Mouse (Mus musculus): ENCODE measurements around the gene Glt8d2. TPM values are rescaled to one million over a fixed set of nuclear protein-coding genes. Genes with fewer than 3 reads are reported as not detected.

Glt8d2 gene
- total RNA-seq (2017), result 0.93 TPM in 1 of 2 replicates, not detected in the other

DNA sequence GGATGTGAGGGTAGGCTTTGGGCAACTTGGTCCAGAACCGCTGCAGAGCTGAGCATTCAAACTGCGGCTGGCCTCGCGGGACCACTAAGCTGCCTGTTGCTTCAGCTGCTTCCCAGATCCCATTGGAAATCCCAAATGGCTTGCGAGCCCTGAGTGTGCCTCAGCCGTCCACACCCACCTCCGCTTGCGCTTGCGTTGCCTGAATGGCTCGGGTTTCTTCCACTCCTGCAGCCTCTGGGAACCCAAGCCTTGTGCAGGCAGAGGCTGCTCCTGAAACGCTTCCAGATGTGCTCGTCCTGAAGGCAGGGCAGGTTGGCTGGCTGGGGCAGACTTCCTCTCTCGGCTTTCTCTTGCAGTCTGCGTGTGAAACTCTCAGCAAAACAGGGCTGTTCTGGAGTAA is at the start of gene Glt8d2:
Gene Glt8d2, minus strand, starts transcription at position 157 of the 400 bp plus-strand sequence.
- no peak for ATAC-seq (ENCODE audit: extremely low read depth, insufficient number of reproducible peaks, low FRiP score, poor library complexity, severe bottlenecking)

- ATAC-seq (ENCODE audit: extremely low read depth, insufficient number of reproducible peaks, low FRiP score, poor library complexity, severe bottlenecking), result peak; percentile 28; the same call in 1 of the 2 replicates
Observed at GRCm38 (mm10) chr10:82699296-82699941, 9.0 kb upstream of the Glt8d2 start.

DNA sequence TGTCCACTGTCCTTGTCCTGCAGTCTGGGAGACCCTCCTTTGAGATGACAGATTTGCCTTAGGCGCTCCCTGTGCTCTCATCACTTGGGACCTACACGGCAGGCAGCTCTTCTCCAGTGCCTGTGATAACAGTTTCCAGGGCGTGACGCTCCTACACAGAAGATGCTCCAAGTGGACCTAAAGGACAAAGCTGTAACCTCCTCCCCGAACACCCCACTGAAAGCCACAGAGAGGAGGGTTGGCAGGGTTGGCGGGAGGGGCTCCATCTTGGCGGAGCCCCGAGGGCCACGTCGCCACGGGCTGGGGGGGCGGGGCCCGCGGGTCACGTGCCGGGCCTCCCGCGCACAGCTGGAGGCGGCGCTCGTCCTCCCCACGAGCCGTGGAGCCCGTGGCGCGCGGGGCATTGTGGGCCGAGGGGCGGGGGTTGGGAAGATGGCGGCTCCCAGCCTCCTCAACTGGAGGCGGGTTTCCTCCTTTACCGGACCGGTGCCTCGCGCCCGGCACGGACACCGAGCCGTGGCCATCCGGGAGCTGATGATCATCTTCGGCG is 8.3 kb upstream of the Glt8d2 start:
- ATAC-seq (ENCODE audit: extremely low read depth, insufficient number of reproducible peaks, low FRiP score, poor library complexity, severe bottlenecking), result peak; percentile 73

DNA sequence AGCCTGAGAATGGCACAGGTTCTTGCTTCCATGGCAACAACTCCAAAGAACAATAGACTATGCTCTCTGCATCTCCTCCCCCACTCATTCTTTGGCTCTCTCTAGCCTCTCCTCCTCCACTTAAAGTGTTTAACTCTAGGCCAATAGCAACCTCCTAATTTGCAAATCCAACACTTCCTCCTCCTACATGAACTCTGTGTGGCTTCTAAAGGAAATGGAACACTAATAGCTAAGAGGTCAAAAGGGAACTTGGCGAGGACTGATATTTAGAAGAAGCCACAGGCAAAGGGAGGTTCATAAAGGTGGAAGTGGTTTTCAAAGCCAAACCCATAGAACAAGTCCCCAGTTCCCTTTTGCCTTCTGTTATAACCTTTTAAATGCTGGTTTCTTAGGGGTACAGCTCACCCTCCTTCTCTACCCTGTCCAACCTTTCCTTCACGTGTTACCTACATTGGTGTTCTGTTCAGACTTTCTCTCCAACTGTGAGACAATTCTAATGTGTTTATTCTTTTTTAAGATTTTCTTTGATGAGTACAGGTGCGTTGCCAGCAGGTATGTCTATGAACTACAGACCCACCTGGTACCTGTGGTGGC is 7.0 kb upstream of the Glt8d2 start:
- ATAC-seq (ENCODE audit: extremely low read depth, insufficient number of reproducible peaks, low FRiP score, poor library complexity, severe bottlenecking), result peak; percentile 83

GRCm38 (mm10) chr10:82696453-82697079 is 6.1 kb upstream of the Glt8d2 start:
- no peak for ATAC-seq (ENCODE audit: extremely low read depth, insufficient number of reproducible peaks, low FRiP score, poor library complexity, severe bottlenecking)

- ATAC-seq (ENCODE audit: extremely low read depth, insufficient number of reproducible peaks, low FRiP score, poor library complexity, severe bottlenecking), result no peak
Observed at GRCm38 (mm10) chr10:82695956-82696355, 5.5 kb upstream of the Glt8d2 start, which contains the start of gene Hcfc2. TSS of gene Hcfc2 (plus strand) at chr10:82696160.

DNA sequence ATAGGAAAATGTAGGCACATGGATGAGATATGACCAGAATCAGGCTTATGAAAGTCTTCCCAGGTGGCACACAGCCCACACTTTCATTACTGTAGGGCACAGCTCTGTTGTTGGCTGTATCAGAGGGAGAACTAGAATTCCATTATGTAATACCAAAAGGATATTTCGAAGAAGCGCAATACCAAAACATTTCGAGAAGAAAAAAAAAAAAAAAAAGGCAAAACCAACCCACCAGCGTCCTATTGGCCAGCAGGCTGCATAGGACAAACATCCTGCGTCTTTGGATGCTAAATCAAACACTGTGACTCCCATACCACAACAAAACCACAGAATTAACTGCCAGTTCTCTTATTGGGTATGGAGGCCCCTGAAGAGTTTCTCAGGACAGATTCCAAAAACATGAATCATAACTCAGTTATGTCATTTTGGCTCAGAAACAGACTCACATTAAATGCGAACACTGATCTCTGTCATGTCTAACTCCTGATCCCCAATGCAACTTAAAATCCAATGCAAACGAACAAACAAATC is 704 bp downstream of the Glt8d2 start:
- no peak for ATAC-seq (ENCODE audit: extremely low read depth, insufficient number of reproducible peaks, low FRiP score, poor library complexity, severe bottlenecking)

DNA sequence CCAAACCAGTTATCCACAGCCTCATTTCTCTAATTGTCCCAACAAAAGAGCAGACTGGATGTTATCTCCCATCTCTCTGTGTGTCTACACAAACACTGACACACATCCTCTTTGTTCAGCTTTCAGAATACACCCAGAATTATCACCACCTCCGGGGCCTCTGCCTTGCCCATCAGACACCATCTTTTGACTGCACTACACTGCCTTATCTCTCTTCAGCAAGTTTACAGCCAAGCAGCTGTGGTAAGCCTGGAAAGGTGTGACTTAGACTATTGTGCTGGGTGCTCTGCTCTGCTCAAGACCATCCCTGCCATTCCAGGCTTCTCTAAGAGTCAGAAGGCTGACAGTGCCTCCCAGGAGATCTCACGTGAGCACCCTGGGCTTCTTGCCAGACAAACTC is 5.0 kb downstream of the Glt8d2 start:
- no peak for ATAC-seq (ENCODE audit: extremely low read depth, insufficient number of reproducible peaks, low FRiP score, poor library complexity, severe bottlenecking)

- ATAC-seq (ENCODE audit: extremely low read depth, insufficient number of reproducible peaks, low FRiP score, poor library complexity, severe bottlenecking), result no peak
Observed at GRCm38 (mm10) chr10:82681639-82682038, 8.8 kb downstream of the Glt8d2 start.

GRCm38 (mm10) chr10:82680769-82681168 is 9.7 kb downstream of the Glt8d2 start:
- ATAC-seq (ENCODE audit: extremely low read depth, insufficient number of reproducible peaks, low FRiP score, poor library complexity, severe bottlenecking), result no peak

DNA sequence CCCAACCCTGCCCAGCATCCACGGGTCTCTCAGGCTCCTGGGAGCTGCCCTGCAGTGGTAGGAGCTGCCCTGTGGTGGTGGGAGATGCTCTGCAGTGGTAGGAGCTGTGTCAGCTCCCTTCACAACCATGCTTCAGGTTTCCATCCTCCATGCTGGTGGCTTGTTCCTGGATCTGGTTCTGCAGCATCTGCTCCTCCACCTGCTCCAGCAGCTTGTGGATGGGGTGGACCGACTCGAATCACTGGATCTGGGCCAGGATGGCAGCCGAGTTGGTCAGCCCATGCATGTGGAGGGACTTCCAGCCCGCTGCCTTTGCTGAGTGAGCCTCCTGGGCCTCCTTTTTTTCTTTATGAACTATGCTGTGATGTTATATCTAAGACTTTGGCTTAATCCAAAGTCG is 13.5 kb downstream of the Glt8d2 start:
- no peak for ATAC-seq (ENCODE audit: extremely low read depth, insufficient number of reproducible peaks, low FRiP score, poor library complexity, severe bottlenecking)

DNA sequence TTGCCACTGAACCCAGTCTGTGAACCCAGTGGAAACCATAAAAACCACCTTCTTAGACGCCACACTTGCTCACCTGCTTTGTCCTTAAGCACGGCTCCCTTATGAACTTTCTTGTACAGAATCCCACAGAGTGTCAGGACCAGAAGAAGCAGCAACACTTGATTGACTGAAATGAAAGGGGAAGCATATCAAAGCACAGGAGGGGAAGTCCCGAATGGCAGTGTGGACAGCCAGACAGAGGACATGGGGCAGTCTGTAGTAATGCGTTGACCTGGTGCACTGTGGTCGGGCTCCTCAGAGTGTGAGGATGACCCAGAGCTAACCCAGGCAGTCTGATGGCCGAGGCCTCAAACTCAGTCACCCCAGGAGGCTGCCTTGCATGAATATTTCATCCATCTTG is 20.2 kb downstream of the Glt8d2 start:
- ATAC-seq (ENCODE audit: extremely low read depth, insufficient number of reproducible peaks, low FRiP score, poor library complexity, severe bottlenecking), result peak; percentile 43; the same call in 1 of the 2 replicates

DNA sequence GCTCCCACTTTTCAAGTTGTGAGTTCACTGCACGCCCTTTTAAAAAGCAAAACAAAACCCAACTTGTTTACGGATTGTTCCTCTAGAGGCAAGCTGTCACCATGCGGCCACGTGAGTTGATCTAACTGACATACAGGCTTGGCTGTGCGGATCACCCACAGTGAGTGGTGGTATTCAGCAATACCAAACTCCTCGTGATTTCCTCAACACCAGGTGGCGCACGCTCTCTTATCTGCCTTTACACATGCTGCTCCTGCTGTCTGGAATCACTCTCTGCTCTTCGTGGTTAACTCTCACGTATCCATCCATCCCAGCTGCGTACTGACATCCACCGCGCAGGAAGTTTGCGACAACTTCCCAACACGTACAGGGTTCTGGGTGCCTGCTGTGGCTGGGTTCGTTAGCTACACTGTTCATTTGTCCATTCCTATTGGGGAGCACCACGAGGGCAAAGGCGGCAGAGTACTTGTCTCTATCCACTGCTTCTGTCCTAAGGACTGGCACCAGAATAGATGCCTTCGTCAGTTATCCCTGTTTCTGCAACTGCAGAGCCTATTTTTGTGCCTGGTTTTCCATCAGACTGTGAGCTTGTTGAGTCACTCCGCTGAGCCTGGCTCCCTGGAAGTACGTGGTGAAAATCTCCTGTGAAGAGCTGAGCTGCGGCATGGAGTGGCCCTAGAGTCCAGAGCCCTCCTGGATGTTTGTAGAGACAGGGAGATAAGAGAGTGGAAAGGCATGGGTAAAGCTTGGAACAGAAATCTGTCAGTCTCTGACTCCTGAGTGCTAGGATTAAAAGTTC is 23.8 kb downstream of the Glt8d2 start:
- peak; percentile 87 for ATAC-seq (ENCODE audit: extremely low read depth, insufficient number of reproducible peaks, low FRiP score, poor library complexity, severe bottlenecking)

GRCm38 (mm10) chr10:82665951-82666350 is 24.5 kb downstream of the Glt8d2 start:
- ATAC-seq (ENCODE audit: extremely low read depth, insufficient number of reproducible peaks, low FRiP score, poor library complexity, severe bottlenecking), result no peak

GRCm38 (mm10) chr10:82663289-82663688 is 27.2 kb downstream of the Glt8d2 start:
- no peak for ATAC-seq (ENCODE audit: extremely low read depth, insufficient number of reproducible peaks, low FRiP score, poor library complexity, severe bottlenecking)

DNA sequence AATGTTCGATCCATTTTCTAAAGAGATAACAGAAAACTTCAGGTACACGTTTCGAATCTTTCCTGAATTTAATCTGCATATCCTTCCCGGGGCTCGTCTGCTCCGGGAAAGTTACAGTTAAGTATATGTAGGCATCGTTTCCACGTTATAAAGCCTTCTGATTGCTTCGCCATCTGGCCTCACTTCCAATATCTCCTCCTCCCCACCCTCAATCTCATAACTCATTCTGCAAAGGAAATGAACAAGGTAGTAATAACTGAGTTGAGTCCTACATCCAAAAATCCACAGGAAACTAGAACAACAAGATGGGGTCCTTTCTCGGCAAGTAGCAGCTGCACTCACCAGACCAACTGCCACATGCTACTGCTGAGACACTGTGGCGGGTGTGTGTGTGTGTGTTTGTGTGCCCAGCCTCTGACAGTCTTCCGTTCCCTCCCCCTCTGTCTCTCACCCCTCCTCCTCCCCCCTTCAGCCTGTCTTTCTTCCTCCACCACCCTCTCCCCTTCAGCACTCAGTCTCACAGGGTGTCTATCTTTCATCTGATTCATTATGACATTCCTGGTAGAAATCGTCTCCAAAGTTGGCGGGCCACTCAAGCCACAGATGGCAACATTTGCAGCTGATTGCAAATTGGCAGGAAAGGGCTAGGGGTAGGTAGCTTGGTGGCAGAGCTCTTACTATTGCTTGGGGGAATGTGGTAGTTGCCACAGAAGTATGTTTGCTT is 28.0 kb downstream of the Glt8d2 start:
- ATAC-seq (ENCODE audit: extremely low read depth, insufficient number of reproducible peaks, low FRiP score, poor library complexity, severe bottlenecking), result peak; percentile 21; the same call in 1 of the 2 replicates

DNA sequence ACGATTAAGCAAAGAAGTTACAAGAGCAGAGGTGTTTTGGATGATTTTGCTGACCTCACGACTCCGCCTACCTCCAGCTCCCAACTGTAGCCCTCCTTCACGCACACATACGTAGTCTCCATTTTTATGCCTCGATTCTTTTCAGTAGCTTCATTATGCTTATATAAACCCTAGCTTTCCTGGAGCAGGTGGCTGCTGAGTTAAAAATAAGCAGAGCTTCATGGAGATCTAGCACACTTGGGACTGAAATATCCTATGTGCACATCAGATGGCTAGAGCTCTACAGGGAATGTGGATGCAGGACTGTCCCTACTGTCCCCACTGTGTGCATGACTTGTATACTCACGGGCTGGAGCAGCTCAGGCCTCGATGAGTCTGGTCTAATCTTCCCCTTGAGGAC is 28.6 kb downstream of the Glt8d2 start:
- ATAC-seq (ENCODE audit: extremely low read depth, insufficient number of reproducible peaks, low FRiP score, poor library complexity, severe bottlenecking), result no peak

GRCm38 (mm10) chr10:82654581-82654980 is 35.9 kb downstream of the Glt8d2 start:
- no peak for ATAC-seq (ENCODE audit: extremely low read depth, insufficient number of reproducible peaks, low FRiP score, poor library complexity, severe bottlenecking)
